Mouse (Mus musculus) liver, embryonic 13.5 days (tissue): ENCODE results near the gene Olfr155. TPM values are rescaled to one million over a fixed set of nuclear protein-coding genes. Genes with fewer than 3 reads are reported as not detected.

ENCODE experiments used
- ATAC-seq: fragments of 200-750 bp; cut with Nextera tagmentation; 2 replicates; pipeline ENCODE4 v1.8.0; 2017; ENCODE audit warnings: low read depth, mild to moderate bottlenecking, moderate number of reproducible peaks, moderate library complexity
- DNase-seq: peaks from one replicate; pipeline ENCODE4 v3.0.0; 2022
- H3K27ac ChIP-seq: fragments of 300-500 bp; sonication (generic); 2 replicates; pipeline ENCODE4 v1.5.1; 2015; ENCODE audit warnings: moderate library complexity, mild to moderate bottlenecking, inconsistent platforms
- H3K27me3 ChIP-seq: fragments of 300-500 bp; sonication (generic); 2 replicates; pipeline ENCODE4 v1.6.1; 2015; ENCODE audit warnings: mild to moderate bottlenecking, inconsistent platforms
- H3K36me3 ChIP-seq: fragments of 300-500 bp; sonication (generic); 2 replicates; pipeline ENCODE4 v1.6.1; 2015; ENCODE audit warnings: mild to moderate bottlenecking, inconsistent platforms
- H3K4me1 ChIP-seq: fragments of 300-500 bp; sonication (generic); replicated peaks from 2 replicates; pipeline ENCODE4 v1.6.1; 2015; ENCODE audit warnings: inconsistent platforms
- H3K4me2 ChIP-seq: fragments of 300-500 bp; sonication (generic); 2 replicates; pipeline ENCODE4 v1.6.1; 2015; ENCODE audit warnings: inconsistent platforms, mild to moderate bottlenecking, moderate library complexity
- H3K4me3 ChIP-seq: fragments of 300-500 bp; sonication (generic); replicated peaks from 2 replicates; pipeline ENCODE4 v1.5.1; 2015; ENCODE audit warnings: mild to moderate bottlenecking, inconsistent platforms
- H3K9ac ChIP-seq: fragments of 300-500 bp; sonication (generic); 2 replicates; pipeline ENCODE4 v1.6.1; 2015; ENCODE audit warnings: mild to moderate bottlenecking, inconsistent platforms
- H3K9me3 ChIP-seq: fragments of 300-500 bp; sonication (generic); replicated peaks from 2 replicates; pipeline ENCODE4 v1.6.1; 2016; ENCODE audit warnings: inconsistent platforms
- WGBS: fragments of 180-500 bp; shearing (Covaris S2); methylation state at CpG from one replicate; pipeline ENCODE4 v1.1.7; 2015; ENCODE audit not compliant: insufficient replicate concordance; 5-methylcytosine and 5-hydroxymethylcytosine counted together
- polyA plus RNA-seq: library from polyadenylated mRNA; unstranded; fragments of >200 nt; fragmentation: Nextera tagmentation; extraction: Ambion mirVana; gene quantifications from 2 replicates; pipeline ENCODE4 v1.2.1, GENCODE M21; 2015

Gene Olfr155
- polyA plus RNA-seq, 1 experiment from 2014 or later = not detected

GRCm38 (mm10) chr4:43897209-43897608, 45.8 kb downstream of the Olfr155 start:
- Histone ChIP-seq H3K4me1 (peaks cover 3% of the 10 kb centered on the region; the same call in 1 of the 2 replicates), H3K4me2 (no peak overlapping the region), H3K9ac (no peak overlapping the region), H3K27me3 (no peaks in the 10 kb centered on the region), H3K9me3 (no peaks in the 10 kb centered on the region), H3K36me3 (no peaks in the 10 kb centered on the region), H3K4me3 (no peak overlapping the region), H3K27ac (no peak overlapping the region)
- DNase-seq (no peak), ATAC-seq (no peak)

- DNase-seq = no peak
- no peak overlapping the region for H3K27ac ChIP-seq
- no peaks in the 10 kb centered on the region for H3K36me3 ChIP-seq
- no peaks in the 10 kb centered on the region for H3K9me3 ChIP-seq
- WGBS = 20% methylated on average over 8 of the region's 8 CpGs
- H3K9ac ChIP-seq = no peak overlapping the region
- no peak overlapping the region for H3K4me3 ChIP-seq
- H3K4me1 ChIP-seq = no peaks in the 10 kb centered on the region
- no peak overlapping the region for H3K4me2 ChIP-seq
- no peaks in the 10 kb centered on the region for H3K27me3 ChIP-seq
- ATAC-seq = no peak
Observed at GRCm38 (mm10) chr4:43899197-43899596, 47.8 kb downstream of the Olfr155 start.

- 23% methylated on average over 7 of the region's 7 CpGs for WGBS
- no peak overlapping the region for H3K9ac ChIP-seq
Observed at GRCm38 (mm10) chr4:43903690-43904089, 52.3 kb downstream of the Olfr155 start.

GRCm38 (mm10) chr4:43906443-43906842, 55.1 kb downstream of the Olfr155 start:
- no peaks in the 10 kb centered on the region for H3K9me3 ChIP-seq
- H3K4me1 ChIP-seq = no peaks in the 10 kb centered on the region
- no peak for ATAC-seq
- H3K27ac ChIP-seq = no peak overlapping the region
- no peak overlapping the region for H3K4me3 ChIP-seq
- no peak overlapping the region for H3K4me2 ChIP-seq
- H3K36me3 ChIP-seq = no peaks in the 10 kb centered on the region
- H3K27me3 ChIP-seq = no peaks in the 10 kb centered on the region
- no peak overlapping the region for H3K9ac ChIP-seq
- 15% methylated on average over 6 of the region's 6 CpGs for WGBS
- DNase-seq = peak; percentile 14

More at GRCm38 (mm10) chr4:43903690-43904089, 52.3 kb downstream of the Olfr155 start:
- Histone ChIP-seq H3K27me3 (no peaks in the 10 kb centered on the region), H3K4me2 (no peak overlapping the region), H3K4me1 (no peaks in the 10 kb centered on the region), H3K4me3 (no peak overlapping the region), H3K36me3 (no peaks in the 10 kb centered on the region), H3K27ac (no peak overlapping the region), H3K9me3 (no peaks in the 10 kb centered on the region)
- ATAC-seq = no peak
- DNase-seq = no peak

Other genes with a start within 250 kb of the Olfr155 start
- 0.80 and 0.89 TPM in 2 replicates for gene Npr2, start 219.6 kb upstream of the Olfr155 start, polyA plus RNA-seq
- gene Spag8, start 198.0 kb upstream of the Olfr155 start, polyA plus RNA-seq = 0.10 and 0.12 TPM in 2 replicates
- gene Hint2, start 195.1 kb upstream of the Olfr155 start, polyA plus RNA-seq = 66.4 and 66.9 TPM in 2 replicates
- gene Tmem8b, start 182.6 kb upstream of the Olfr155 start, polyA plus RNA-seq = 0.19 and 0.23 TPM in 2 replicates
- gene Fam221b, start 182.4 kb upstream of the Olfr155 start, polyA plus RNA-seq = 1.3 and 1.8 TPM in 2 replicates
- not detected in 2 replicates for gene Olfr70, start 150.8 kb upstream of the Olfr155 start, polyA plus RNA-seq
- not detected in 2 replicates for gene Olfr71, start 141.3 kb upstream of the Olfr155 start, polyA plus RNA-seq
- gene Hrct1, start 124.4 kb upstream of the Olfr155 start, polyA plus RNA-seq = 0.09 and 0.17 TPM in 2 replicates
- not detected in 2 replicates for gene Spaar, start 121.5 kb upstream of the Olfr155 start, polyA plus RNA-seq
- gene Olfr159, start 80.6 kb upstream of the Olfr155 start, polyA plus RNA-seq = not detected in 2 replicates
- gene Olfr156, start 27.7 kb upstream of the Olfr155 start, polyA plus RNA-seq = not detected in 2 replicates
- gene Olfr157, start 11.4 kb upstream of the Olfr155 start, polyA plus RNA-seq = not detected in 2 replicates
- gene Reck, start 24.0 kb downstream of the Olfr155 start, polyA plus RNA-seq = 2.1 and 2.3 TPM in 2 replicates
- 39.0 and 45.7 TPM in 2 replicates for gene Glipr2, start 105.8 kb downstream of the Olfr155 start, polyA plus RNA-seq
- gene Ccin, start 131.9 kb downstream of the Olfr155 start, polyA plus RNA-seq = not detected in 2 replicates
- gene Clta, start 152.9 kb downstream of the Olfr155 start, polyA plus RNA-seq = 164 and 166 TPM in 2 replicates
- gene Gne, start 232.6 kb downstream of the Olfr155 start, polyA plus RNA-seq = 26.2 and 32.1 TPM in 2 replicates